ENCODE assay signal across 19 mouse cellular contexts in genomic region chr2:50915149-50915548, GRCm38 (mm10).
DNase-seq lines count a peak whose midpoint lies in the region; ATAC-seq and TF ChIP-seq lines count a peak whose summit lies in the region.
"Had no signal": no experiment of that assay in that cellular context is flagged by ENCODE, and none has a peak within 500 bp of the region (broad histone marks: within the 10 kb centered on the region; RNA-seq: fewer than 3 reads in every experiment).

No protein-coding gene starts in this region.

- 89% methylated on average over 2 of the region's 2 CpGs for WGBS in heart, embryonic 12.5 days
- WGBS in midbrain, embryonic 14.5 days = 92% methylated on average over 2 of the region's 2 CpGs
- WGBS in midbrain, embryonic 15.5 days = 94% methylated on average over 2 of the region's 2 CpGs
- WGBS in cerebellum, adult 2 months = 79% methylated on average over 2 of the region's 2 CpGs

- no peak overlapping the region for H3K9ac ChIP-seq in heart, embryonic 12.5 days
- H3K9ac ChIP-seq in midbrain, embryonic 14.5 days (replicated peaks; ENCODE audit: low read length) = no peak overlapping the region
- no peak overlapping the region for H3K9ac ChIP-seq in midbrain, embryonic 15.5 days

- no peaks in the 10 kb centered on the region for H3K36me3 ChIP-seq in heart, embryonic 12.5 days
- H3K36me3 ChIP-seq in midbrain, embryonic 14.5 days (ENCODE audit: control insufficient read depth, insufficient read depth, low read length) = no peaks in the 10 kb centered on the region
- H3K36me3 ChIP-seq in midbrain, embryonic 15.5 days (replicated peaks) = no peaks in the 10 kb centered on the region
- H3K36me3 ChIP-seq: forebrain, embryonic 10.5 days; heart, embryonic 10.5 days had no signal

- TF ChIP-seq CTCF in gastrocnemius, adult 2 months (IDR thresholded peaks at IDR 0.05) = no peak
- TF ChIP-seq CTCF in cerebellum, adult 2 months (IDR thresholded peaks at IDR 0.05; ENCODE audit: borderline replicate concordance, insufficient read depth, low read depth, low read length) = no peak

- no peak overlapping the region for H3K27ac ChIP-seq in heart, embryonic 12.5 days (ENCODE audit: poor library complexity, severe bottlenecking)
- H3K27ac ChIP-seq in midbrain, embryonic 14.5 days (replicated peaks; ENCODE audit: low read depth, low read length) = peak overlapping the region; percentile 71
- no peak overlapping the region for H3K27ac ChIP-seq in midbrain, embryonic 15.5 days
- H3K27ac ChIP-seq in gastrocnemius, adult 2 months = peak overlapping the region; percentile 53
- H3K27ac ChIP-seq in cerebellum, adult 2 months (ENCODE audit: insufficient read depth, low read length) = no peak overlapping the region
- H3K27ac ChIP-seq: heart, embryonic 10.5 days; stomach, postnatal 0 days had no signal

- H3K4me3 ChIP-seq in heart, embryonic 12.5 days = no peak overlapping the region
- no peak overlapping the region for H3K4me3 ChIP-seq in midbrain, embryonic 14.5 days (replicated peaks; ENCODE audit: low read depth, low read length)
- no peak overlapping the region for H3K4me3 ChIP-seq in midbrain, embryonic 15.5 days
- no peak overlapping the region for H3K4me3 ChIP-seq in gastrocnemius, adult 2 months
- no peak overlapping the region for H3K4me3 ChIP-seq in cerebellum, adult 2 months (replicated peaks; ENCODE audit: insufficient read depth, low read depth, low read length)
- H3K4me3 ChIP-seq: forebrain, embryonic 10.5 days; heart, embryonic 10.5 days had no signal

- H3K9me3 ChIP-seq in heart, embryonic 12.5 days (replicated peaks) = no peaks in the 10 kb centered on the region
- H3K9me3 ChIP-seq in midbrain, embryonic 14.5 days (ENCODE audit: control insufficient read depth, low read length) = no peaks in the 10 kb centered on the region
- H3K9me3 ChIP-seq in midbrain, embryonic 15.5 days = no peaks in the 10 kb centered on the region
- H3K9me3 ChIP-seq: forebrain, embryonic 10.5 days; heart, embryonic 10.5 days had no signal

- H3K4me2 ChIP-seq in heart, embryonic 12.5 days = no peak overlapping the region
- H3K4me2 ChIP-seq in midbrain, embryonic 14.5 days (ENCODE audit: low read length) = no peak overlapping the region
- H3K4me2 ChIP-seq in midbrain, embryonic 15.5 days = no peak overlapping the region

- no peaks in the 10 kb centered on the region for H3K27me3 ChIP-seq in heart, embryonic 12.5 days (replicated peaks)
- no peaks in the 10 kb centered on the region for H3K27me3 ChIP-seq in midbrain, embryonic 14.5 days (ENCODE audit: control insufficient read depth, insufficient read depth, low read length)
- H3K27me3 ChIP-seq in midbrain, embryonic 15.5 days (replicated peaks) = no peaks in the 10 kb centered on the region
- H3K27me3 ChIP-seq in cerebellum, adult 2 months (ENCODE audit: control insufficient read depth, insufficient read depth, low read length) = no peaks in the 10 kb centered on the region

- peak; percentile 2 for DNase-seq in heart, postnatal 25 days (ENCODE audit: low spot score)
- no peak for DNase-seq in midbrain, embryonic 14.5 days
- peak; percentile 40 for DNase-seq in gastrocnemius, adult 2 months
- DNase-seq in gastrocnemius, postnatal 25 days = peak; percentile 32
- DNase-seq in cerebellum, adult 2 months = no peak
- DNase-seq: adrenal gland, adult 8-10 months; cerebellum, adult 9-10 months; kidney, adult 8-10 months; kidney, postnatal 14 days; lung, postnatal 4 days; thymus, adult 2 months; thymus, postnatal 4 days had no signal

- ATAC-seq in heart, embryonic 12.5 days (ENCODE audit: insufficient number of reproducible peaks, low FRiP score) = no peak
- ATAC-seq in midbrain, embryonic 14.5 days (ENCODE audit: low FRiP score, low TSS enrichment) = no peak
- no peak for ATAC-seq in midbrain, embryonic 15.5 days (replicated peaks)
- no peak for ATAC-seq in cerebellum, adult (ENCODE audit: insufficient number of reproducible peaks, low FRiP score, low TSS enrichment)
- ATAC-seq: forebrain, embryonic 16.5 days had no signal

- intact Hi-C loops in heart, postnatal 25 days (cut with DNase I) = no loop called here
- intact Hi-C loops in gastrocnemius, adult 2 months (cut with DNase I) = no loop called here

- no peak for TF ChIP-seq POLR2A in cerebellum, adult 2 months (IDR thresholded peaks at IDR 0.05; ENCODE audit: borderline replicate concordance, insufficient read depth, low read length)

- no peaks in the 10 kb centered on the region for H3K4me1 ChIP-seq in heart, embryonic 12.5 days (replicated peaks)
- peaks cover 22% of the 10 kb centered on the region for H3K4me1 ChIP-seq in midbrain, embryonic 14.5 days (ENCODE audit: control insufficient read depth, insufficient read depth, low read length)
- H3K4me1 ChIP-seq in midbrain, embryonic 15.5 days = peaks cover 10% of the 10 kb centered on the region
- H3K4me1 ChIP-seq in cerebellum, adult 2 months (ENCODE audit: control insufficient read depth, insufficient read depth, low read length) = no peaks in the 10 kb centered on the region
- H3K4me1 ChIP-seq: heart, embryonic 10.5 days had no signal

Comparison
In these comparisons a context has a peak if more than half of its experiments do, and no peak if none do; other contexts are left out.
1. H3K27ac ChIP-seq: peak in midbrain, embryonic 14.5 days (single experiment) and gastrocnemius, adult 2 months (single experiment); none in heart, embryonic 12.5 days (single experiment), midbrain, embryonic 15.5 days (single experiment) and cerebellum, adult 2 months (single experiment).
2. DNase-seq: peak in heart, postnatal 25 days (single experiment), gastrocnemius, adult 2 months (single experiment) and gastrocnemius, postnatal 25 days (single experiment); none in midbrain, embryonic 14.5 days (single experiment) and cerebellum, adult 2 months (0 of 2).